Mouse (Mus musculus) kidney, adult 2 months (tissue): ENCODE measurements around the gene Zfp618. TPM values are rescaled to one million over a fixed set of nuclear protein-coding genes. Genes with fewer than 3 reads are reported as not detected.

ENCODE experiments used
- DNase-seq: peaks from one replicate; pipeline ENCODE4 v3.0.0; 2021
- H3K27ac ChIP-seq: fragments of 200-500 bp; 2 replicates; pipeline ENCODE4 v1.5.1; 2012; ENCODE audit warnings: low read depth, low read length, control low read depth, inconsistent platforms; ENCODE audit not compliant: insufficient read depth
- H3K27me3 ChIP-seq: fragments of 200-500 bp; replicated peaks from 2 replicates; pipeline ENCODE4 v1.6.1; 2012; ENCODE audit warnings: mild to moderate bottlenecking, moderate library complexity, low read length, inconsistent platforms; ENCODE audit not compliant: control insufficient read depth, insufficient read depth
- H3K36me3 ChIP-seq: fragments of 200-500 bp; 2 replicates; pipeline ENCODE4 v1.6.1; 2012; ENCODE audit warnings: mild to moderate bottlenecking, moderate library complexity, low read length, inconsistent platforms; ENCODE audit not compliant: control insufficient read depth, insufficient read depth
- H3K4me1 ChIP-seq: fragments of 200-500 bp; 2 replicates; pipeline ENCODE4 v1.6.1; 2011; ENCODE audit warnings: low read length; ENCODE audit not compliant: control insufficient read depth, insufficient read depth
- H3K4me3 ChIP-seq: fragments of 200-500 bp; 2 replicates; pipeline ENCODE4 v1.5.1; 2011; ENCODE audit warnings: mild to moderate bottlenecking, low read depth, low read length, control low read depth; ENCODE audit not compliant: insufficient read depth
- CTCF ChIP-seq: fragments of 200-500 bp; conservative IDR thresholded peaks from 2 replicates; pipeline ENCODE4 v1.5.1; 2011; ENCODE audit warnings: low read depth, mild to moderate bottlenecking, control low read depth, low read length, moderate library complexity, mixed read lengths; ENCODE audit not compliant: insufficient read depth, insufficient read length
- POLR2A ChIP-seq: fragments of 200-500 bp; IDR thresholded peaks from one replicate; pipeline ENCODE4 v1.6.1; 2011; ENCODE audit warnings: low read depth, low read length, control low read depth
- WGBS: fragments of 180-500 bp; shearing (Covaris S2); methylation state at CpG from one replicate; pipeline ENCODE4 v1.1.7; 2018; 5-methylcytosine and 5-hydroxymethylcytosine counted together
- polyA plus RNA-seq: library from polyadenylated mRNA; depleted of rRNA; stranded (reverse); fragments of >200 nt; gene quantifications from 2 replicates; pipeline ENCODE4 v1.2.3, GENCODE M21; 2012

The Zfp618 gene
- polyA plus RNA-seq, 1 experiment: 7.7 TPM

- no peak for DNase-seq
- WGBS: 80% methylated on average over 8 of the region's 8 CpGs
- H3K4me3 ChIP-seq: no peak overlapping the region
- no peaks in the 10 kb centered on the region for H3K36me3 ChIP-seq
- no peak for TF ChIP-seq CTCF
- no peak for TF ChIP-seq POLR2A
- H3K4me1 ChIP-seq: no peaks in the 10 kb centered on the region
- H3K27me3 ChIP-seq: no peaks in the 10 kb centered on the region
- no peak overlapping the region for H3K27ac ChIP-seq
Observed at GRCm38 (mm10) chr4:63124861-63125466, 159.6 kb downstream of the Zfp618 start.

- TF ChIP-seq POLR2A (no peak), CTCF (no peak)
- Histone ChIP-seq H3K27me3 (no peaks in the 10 kb centered on the region), H3K4me3 (no peak overlapping the region), H3K36me3 (no peaks in the 10 kb centered on the region), H3K27ac (no peak overlapping the region), H3K4me1 (no peaks in the 10 kb centered on the region)
- DNase-seq: no peak
- 94% methylated on average over 5 of the region's 5 CpGs for WGBS
Observed at GRCm38 (mm10) chr4:63129891-63130624, 164.7 kb downstream of the Zfp618 start.

- no peaks in the 10 kb centered on the region for H3K4me1 ChIP-seq
- 98% methylated on average over 6 of the region's 6 CpGs for WGBS
- no peak overlapping the region for H3K27ac ChIP-seq
- no peak for DNase-seq
- H3K27me3 ChIP-seq: no peaks in the 10 kb centered on the region
- H3K4me3 ChIP-seq: no peak overlapping the region
- TF ChIP-seq POLR2A (no peak), CTCF (no peak)
- no peaks in the 10 kb centered on the region for H3K36me3 ChIP-seq
Observed at GRCm38 (mm10) chr4:63147268-63147667, 181.9 kb downstream of the Zfp618 start.

GRCm38 (mm10) chr4:63151127-63151526 lies 185.8 kb downstream of the Zfp618 start:
- WGBS: 91% methylated on average over 6 of the region's 6 CpGs
- no peaks in the 10 kb centered on the region; the same call in 1 of the 2 replicates for H3K4me1 ChIP-seq
- TF ChIP-seq CTCF (no peak), POLR2A (no peak)
- H3K36me3 ChIP-seq: no peaks in the 10 kb centered on the region
- no peak overlapping the region for H3K27ac ChIP-seq
- DNase-seq: no peak
- no peak overlapping the region for H3K4me3 ChIP-seq
- H3K27me3 ChIP-seq: no peaks in the 10 kb centered on the region

- no peak overlapping the region for H3K4me3 ChIP-seq
- H3K36me3 ChIP-seq: no peaks in the 10 kb centered on the region
- 53% methylated on average over 4 of the region's 4 CpGs for WGBS
- peaks cover 9% of the 10 kb centered on the region for H3K4me1 ChIP-seq
- DNase-seq: no peak
- no peaks in the 10 kb centered on the region for H3K27me3 ChIP-seq
- no peak for TF ChIP-seq POLR2A
- TF ChIP-seq CTCF: no peak
- H3K27ac ChIP-seq: no peak overlapping the region
Observed at GRCm38 (mm10) chr4:63154028-63154427, 188.7 kb downstream of the Zfp618 start.

- Histone ChIP-seq H3K36me3 (no peaks in the 10 kb centered on the region), H3K4me3 (no peak within 1 kb of the TSS), H3K27ac (no peak within 1 kb of the TSS), H3K4me1 (peaks cover 16% of the 10 kb centered on the region), H3K27me3 (no peaks in the 10 kb centered on the region)
- 79% methylated on average over 5 of the region's 5 CpGs for WGBS
- no peak for DNase-seq
- TF ChIP-seq CTCF (no peak), POLR2A (no peak)
Observed at GRCm38 (mm10) chr4:63154699-63155098, 189.3 kb downstream of the Zfp618 start, which contains the start of gene Ambp. Ambp (minus strand) TSS chr4:63154799.

- Histone ChIP-seq H3K4me1 (peaks cover 19% of the 10 kb centered on the region), H3K27ac (no peak overlapping the region), H3K36me3 (no peaks in the 10 kb centered on the region), H3K27me3 (no peaks in the 10 kb centered on the region), H3K4me3 (no peak overlapping the region)
- TF ChIP-seq POLR2A (no peak), CTCF (no peak)
- no peak for DNase-seq
- 58% methylated on average over 2 of the region's 2 CpGs for WGBS
Observed at GRCm38 (mm10) chr4:63155596-63155995, 190.2 kb downstream of the Zfp618 start.
